Mouse (Mus musculus) B cell, adult 2 months (primary cell): ENCODE data around the gene Lpin2.

ENCODE experiments used
- DNase-seq, 2 experiments: peaks; one replicate each; pipeline ENCODE4 v3.0.0; 2022

Lpin2 gene

GRCm38 (mm10) chr17:71233210-71233609 is 50.9 kb downstream of the Lpin2 start:
- DNase-seq: no peak

DNA sequence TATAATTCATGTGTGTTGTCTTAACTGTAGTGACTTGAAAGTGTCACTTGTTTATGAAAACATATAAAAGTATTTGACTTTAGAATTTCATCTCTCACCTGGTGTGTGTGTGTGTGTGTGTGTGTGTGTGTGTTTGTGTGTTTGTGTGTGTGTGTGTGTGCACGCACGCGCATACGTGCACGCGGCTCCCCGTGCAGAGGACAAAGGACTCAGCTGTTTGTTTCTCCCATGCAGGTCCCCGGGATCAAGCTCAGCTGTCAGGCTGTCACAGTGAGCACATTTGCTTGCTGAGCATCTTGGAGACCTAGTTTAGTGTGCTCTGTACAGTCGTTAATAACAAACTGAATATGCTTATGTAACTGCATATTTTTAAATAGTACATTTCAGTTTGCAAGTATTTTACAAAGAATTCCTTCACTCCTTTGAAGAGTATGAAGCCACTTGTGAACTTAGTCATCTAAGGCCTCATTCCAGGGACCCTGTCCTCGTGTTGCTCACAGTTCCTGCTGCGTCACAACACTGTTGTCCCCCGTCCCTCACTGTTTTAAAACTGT is 51.8 kb downstream of the Lpin2 start:
- no peak for DNase-seq

DNA sequence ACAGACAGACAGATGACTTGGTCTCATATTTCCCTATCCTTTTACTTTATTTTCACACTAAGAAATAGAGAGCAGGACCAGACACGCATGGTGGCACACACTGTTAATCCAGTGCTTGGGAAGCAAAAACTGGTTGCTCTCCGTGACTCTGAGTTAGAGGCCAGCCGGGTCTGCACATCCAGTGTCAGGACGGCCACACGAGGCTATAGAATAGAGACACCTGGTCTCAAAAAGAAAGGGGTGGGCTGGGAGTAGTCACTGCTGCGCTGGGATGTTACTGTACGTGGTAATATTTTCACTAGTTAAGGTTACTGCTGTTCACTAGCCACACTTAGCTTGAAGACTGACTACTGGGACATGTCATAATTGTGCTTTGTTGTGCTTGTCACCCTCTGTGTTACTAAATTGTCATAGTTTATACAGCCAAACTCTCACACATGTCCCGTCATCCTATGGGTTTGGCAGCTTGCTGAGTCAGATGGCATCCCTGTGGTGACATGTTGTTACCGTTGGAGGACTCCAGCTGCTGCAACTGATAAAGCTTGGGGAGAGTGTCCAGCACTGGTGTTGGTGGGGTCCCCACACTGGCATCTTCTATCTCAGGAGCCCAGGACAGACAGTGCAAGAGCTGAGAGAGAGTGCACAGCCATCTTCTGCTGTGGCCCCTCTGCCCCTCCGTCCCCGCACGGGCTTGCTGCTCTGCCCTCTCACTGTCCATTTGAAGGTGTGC is 53.0 kb downstream of the Lpin2 start:
- no peak for DNase-seq

- DNase-seq: no peak
These were observed 56.1 kb downstream of the Lpin2 start for GRCm38 (mm10) chr17:71238494-71238893.

DNA sequence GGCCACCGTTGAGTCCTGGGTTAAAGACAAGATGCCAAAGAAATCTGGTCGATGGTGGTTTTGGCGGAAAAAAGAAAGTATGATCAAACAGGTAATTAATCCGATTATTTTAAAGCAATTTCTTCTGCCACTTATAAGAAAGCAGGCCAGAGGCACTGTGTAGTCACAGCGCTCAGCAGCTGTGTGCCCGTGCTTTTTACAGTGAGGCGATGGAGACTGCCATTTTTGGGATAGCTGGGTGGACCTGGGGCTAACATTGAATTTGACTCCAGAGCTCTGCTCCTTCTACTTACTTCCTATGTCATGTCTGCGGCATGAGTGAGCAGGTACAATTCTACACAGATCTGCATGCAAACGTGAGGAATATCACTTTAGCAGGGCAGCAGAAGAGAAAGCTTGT is 58.5 kb downstream of the Lpin2 start:
- no peak for DNase-seq

DNA sequence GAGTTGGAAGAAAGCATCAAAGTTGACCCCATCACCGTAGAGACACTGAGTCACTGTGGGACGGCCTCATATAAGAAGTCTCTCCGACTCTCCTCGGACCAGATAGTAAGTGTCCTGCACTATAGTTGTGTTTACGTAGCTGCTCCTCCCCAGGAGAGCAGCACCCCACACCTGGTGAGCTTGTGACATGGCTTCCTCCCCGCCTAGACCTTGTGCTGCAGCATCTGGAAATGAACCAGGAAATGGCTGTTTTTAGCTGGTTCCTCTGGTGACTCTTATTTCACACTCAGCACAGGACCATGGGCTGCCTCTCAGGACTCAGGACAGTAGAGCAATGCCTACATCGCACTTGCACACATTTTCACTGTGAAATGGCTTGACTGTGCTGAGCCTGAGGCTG is 60.3 kb downstream of the Lpin2 start:
- no peak for DNase-seq

DNA sequence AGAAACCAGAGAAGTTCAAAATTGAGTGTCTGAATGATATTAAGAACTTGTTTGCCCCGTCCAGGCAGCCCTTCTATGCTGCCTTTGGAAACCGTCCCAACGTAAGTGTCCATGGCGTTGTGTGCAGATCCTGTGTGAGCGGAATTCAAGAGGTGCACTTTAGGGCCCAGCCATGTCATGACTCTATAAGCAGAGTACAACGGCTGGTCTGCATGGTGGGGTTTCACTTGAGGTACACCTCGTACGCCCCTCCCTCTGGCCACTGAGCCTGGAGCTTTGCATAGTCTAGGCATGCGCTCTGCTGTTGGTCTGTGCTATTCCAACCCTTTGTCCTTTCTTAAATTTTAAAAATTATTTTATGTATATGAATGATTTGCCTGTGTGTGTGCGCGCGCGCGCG is 62.8 kb downstream of the Lpin2 start:
- no peak for DNase-seq

DNA sequence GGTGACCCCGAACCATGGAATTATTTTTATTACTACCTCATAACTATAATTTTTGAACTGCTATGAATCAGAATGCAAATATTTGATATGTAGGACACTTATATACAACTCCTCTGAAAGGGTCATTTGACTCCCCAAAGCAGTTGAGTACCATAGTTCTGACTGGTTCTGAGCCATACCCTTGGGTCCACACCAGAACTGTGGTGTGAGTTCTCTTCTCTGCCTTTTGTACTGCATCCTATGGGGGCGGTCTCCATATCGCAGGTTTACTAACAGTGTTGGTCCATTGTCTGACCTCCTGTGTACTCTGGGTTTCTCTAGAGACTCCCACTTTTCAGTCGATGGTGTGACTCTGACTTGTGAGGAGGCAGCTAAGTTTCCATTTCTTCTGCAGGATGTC is 63.7 kb downstream of the Lpin2 start:
- no peak for DNase-seq

- no peak for DNase-seq
These were observed 66.6 kb downstream of the Lpin2 start for GRCm38 (mm10) chr17:71248963-71249362.

DNA sequence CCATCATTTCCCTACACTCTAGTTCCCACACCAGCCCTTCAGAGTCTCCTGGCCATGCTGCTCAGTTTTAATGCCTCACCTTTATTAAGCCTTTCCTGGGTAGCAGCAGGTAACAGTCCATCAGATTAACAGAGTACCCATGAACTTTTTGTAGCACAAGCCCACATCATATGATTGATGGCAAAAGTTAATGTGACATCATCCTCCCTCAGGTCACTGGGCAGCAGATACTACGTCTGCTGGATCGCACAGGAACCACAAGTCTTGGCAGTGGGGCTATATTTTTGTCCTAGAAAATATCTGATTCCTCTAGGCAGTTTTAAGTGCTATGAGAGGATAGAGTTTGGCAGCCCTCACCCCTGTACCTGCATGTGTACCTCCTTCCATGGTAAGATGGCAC is 67.7 kb downstream of the Lpin2 start:
- no peak for DNase-seq

- no peak for DNase-seq
These were observed 68.7 kb downstream of the Lpin2 start for GRCm38 (mm10) chr17:71250819-71251600.

- DNase-seq: no peak
These were observed 69.2 kb downstream of the Lpin2 start for GRCm38 (mm10) chr17:71251601-71252001.

- DNase-seq: no peak
These were observed 69.7 kb downstream of the Lpin2 start for GRCm38 (mm10) chr17:71252101-71252500.

DNA sequence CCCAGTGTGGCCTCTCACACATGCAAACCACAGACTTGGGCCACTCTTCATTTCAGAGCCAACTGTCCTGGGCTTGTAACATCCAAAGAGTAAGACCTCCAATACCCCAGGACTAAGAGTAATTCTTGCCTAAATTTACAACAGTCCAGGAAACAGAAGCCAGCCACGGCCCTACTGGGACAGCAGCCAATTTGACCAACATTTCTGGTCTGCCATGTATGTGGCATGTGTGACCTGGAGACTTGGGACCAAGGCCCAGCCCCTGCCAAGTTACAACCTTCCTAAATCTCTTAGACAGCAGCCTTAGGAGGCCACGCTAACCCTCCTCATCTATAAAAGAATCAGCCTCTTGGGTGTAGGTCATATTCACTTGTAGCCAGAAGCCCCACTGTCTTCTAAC is 71.0 kb downstream of the Lpin2 start:
- DNase-seq: no peak

- DNase-seq: no peak
These were observed 71.7 kb downstream of the Lpin2 start for GRCm38 (mm10) chr17:71254106-71254505.

- DNase-seq: peak; percentile 70 to 77
These were observed 72.4 kb downstream of the Lpin2 start for GRCm38 (mm10) chr17:71254736-71255135.

- DNase-seq: no peak
These were observed 73.8 kb downstream of the Lpin2 start for GRCm38 (mm10) chr17:71256068-71256615.

DNA sequence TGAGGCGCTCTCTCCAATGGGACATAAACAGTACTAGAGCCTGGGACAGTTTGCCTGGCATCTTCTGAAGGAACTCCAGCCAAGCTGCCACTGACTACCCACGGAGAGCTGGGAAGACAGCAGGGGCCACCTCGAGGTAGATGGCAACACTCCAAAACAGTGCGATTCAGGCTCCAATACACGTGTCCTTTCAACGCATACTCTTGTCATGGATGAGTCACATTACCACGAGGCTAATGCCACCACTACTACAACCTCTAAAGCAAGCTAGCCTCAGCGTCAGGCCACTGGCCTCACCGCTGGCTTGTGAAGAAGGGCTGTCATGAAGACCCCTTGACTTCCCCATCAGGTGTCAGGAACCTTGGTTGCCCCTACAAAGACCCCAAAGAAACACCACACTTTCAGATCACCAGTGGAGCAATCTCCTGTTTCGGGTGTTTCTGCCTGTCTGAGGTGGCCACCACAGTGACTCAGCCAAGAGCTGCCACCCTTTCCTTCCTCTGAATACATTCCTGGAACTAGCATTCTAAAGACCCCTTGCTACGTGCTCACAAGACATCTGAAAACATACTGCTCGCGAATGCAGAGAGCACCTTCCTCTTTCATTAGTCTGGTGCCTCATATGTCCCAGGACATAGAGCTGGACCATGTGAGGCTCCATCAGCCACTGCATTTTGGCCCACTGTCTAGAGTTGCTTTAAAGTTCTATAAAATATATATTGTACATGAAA is 74.6 kb downstream of the Lpin2 start:
- no peak for DNase-seq

GRCm38 (mm10) chr17:71259727-71260126 is 77.4 kb downstream of the Lpin2 start:
- DNase-seq: no peak

- no peak for DNase-seq
These were observed 78.3 kb downstream of the Lpin2 start for GRCm38 (mm10) chr17:71260658-71261057.

- DNase-seq: peak in 1 of 2 experiments; percentile 9
These were observed 80.8 kb downstream of the Lpin2 start for GRCm38 (mm10) chr17:71263136-71263535.

DNA sequence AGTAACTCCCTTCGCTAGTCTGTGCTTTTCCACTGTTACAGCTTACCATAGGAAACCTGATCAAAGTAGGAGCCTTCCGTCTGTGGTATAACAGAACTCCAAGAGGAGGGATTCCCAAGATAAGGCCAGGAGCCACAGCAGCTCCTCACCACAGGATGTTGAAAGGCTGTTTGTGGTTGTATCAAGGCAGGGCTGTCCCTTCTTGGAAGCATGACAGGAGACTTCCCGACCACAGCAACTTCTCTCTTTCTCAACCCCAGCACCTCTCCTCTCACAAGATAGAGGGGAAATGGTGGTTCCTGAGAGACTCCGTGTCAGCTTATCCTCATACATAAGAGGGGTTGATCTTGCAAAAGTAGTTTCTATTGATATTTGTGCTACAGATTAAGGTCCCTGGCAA is 82.4 kb downstream of the Lpin2 start:
- DNase-seq: no peak
